Mouse (Mus musculus): ENCODE data around the gene Usp7. TPM values are rescaled to one million over a fixed set of nuclear protein-coding genes. Genes with fewer than 3 reads are reported as not detected.

The Usp7 gene
- polyA plus RNA-seq, 1 experiment from 2014 or later: 43.3 TPM

DNA sequence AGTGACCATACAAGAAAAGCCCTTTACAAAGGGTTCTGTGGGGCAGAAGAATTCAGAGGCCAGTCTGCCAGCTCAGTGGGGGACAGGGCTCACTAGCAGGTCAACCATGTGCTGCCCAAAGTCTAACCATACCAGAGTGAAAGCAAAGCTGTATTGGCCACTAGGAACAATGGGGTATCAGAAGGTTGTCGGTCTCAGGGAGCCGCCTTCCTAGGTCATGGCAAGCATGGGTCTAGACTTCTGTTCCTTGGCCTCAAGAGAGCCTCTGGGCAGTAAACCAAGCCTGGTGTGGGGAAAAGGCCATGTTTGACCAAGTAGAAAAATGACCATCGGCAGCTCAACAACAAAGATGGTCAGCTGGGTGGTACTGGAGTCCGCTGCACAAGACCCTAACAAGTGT lies 133.3 kb downstream of the Usp7 start:
- Histone ChIP-seq H3K27ac (ENCODE audit: low read depth, low read length) (no peak overlapping the region), H3K27me3 (replicated peaks; ENCODE audit: control insufficient read depth, insufficient read depth, low read length) (no peaks in the 10 kb centered on the region), H3K36me3 (ENCODE audit: control insufficient read depth, insufficient read depth, low read length) (peaks cover 21% of the 10 kb centered on the region), H3K4me3 (ENCODE audit: low read depth, low read length) (no peak overlapping the region), H3K9me3 (ENCODE audit: control insufficient read depth, low read length) (no peaks in the 10 kb centered on the region), H3K4me2 (no peak overlapping the region), H3K9ac (ENCODE audit: low read depth, low read length) (no peak overlapping the region), H3K4me1 (replicated peaks; ENCODE audit: control insufficient read depth, insufficient read depth, low read length) (no peaks in the 10 kb centered on the region; the same call in none of the 2 replicates)
- DNase-seq (ENCODE audit: low spot score) (no peak), ATAC-seq (replicated peaks; ENCODE audit: low FRiP score) (no peak)
- 90% methylated on average over 4 of the region's 4 CpGs for WGBS

DNA sequence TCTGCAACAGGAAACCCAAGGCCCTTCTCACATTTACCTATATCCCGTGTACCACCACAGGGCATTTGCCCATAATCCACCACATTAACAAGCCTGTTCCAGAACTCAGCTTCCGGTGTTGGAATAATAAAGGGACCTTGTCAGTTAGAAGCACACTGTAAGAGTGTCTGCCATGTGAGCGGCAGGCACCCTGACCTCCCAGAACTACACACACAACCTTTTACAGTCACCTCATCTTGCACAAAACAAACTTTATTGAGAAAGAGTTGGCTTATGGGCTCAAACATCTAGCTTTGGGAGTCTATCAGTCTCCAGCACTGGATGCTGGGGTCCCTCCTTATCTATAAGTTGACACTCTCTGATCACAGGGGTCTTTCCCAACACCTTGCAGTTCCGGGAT lies 133.8 kb downstream of the Usp7 start:
- H3K4me2 ChIP-seq: no peak overlapping the region
- 82% methylated on average over 4 of the region's 4 CpGs for WGBS
- no peaks in the 10 kb centered on the region; the same call in none of the 2 replicates for H3K4me1 ChIP-seq (replicated peaks; ENCODE audit: control insufficient read depth, insufficient read depth, low read length)
- no peak overlapping the region for H3K9ac ChIP-seq (ENCODE audit: low read depth, low read length)
- DNase-seq (ENCODE audit: low spot score) (no peak), ATAC-seq (replicated peaks; ENCODE audit: low FRiP score) (no peak)
- no peaks in the 10 kb centered on the region for H3K9me3 ChIP-seq (ENCODE audit: control insufficient read depth, low read length)
- no peaks in the 10 kb centered on the region for H3K27me3 ChIP-seq (replicated peaks; ENCODE audit: control insufficient read depth, insufficient read depth, low read length)
- peaks cover 19% of the 10 kb centered on the region for H3K36me3 ChIP-seq (ENCODE audit: control insufficient read depth, insufficient read depth, low read length)
- H3K4me3 ChIP-seq (ENCODE audit: low read depth, low read length): no peak overlapping the region
- H3K27ac ChIP-seq (ENCODE audit: low read depth, low read length): no peak overlapping the region

DNA sequence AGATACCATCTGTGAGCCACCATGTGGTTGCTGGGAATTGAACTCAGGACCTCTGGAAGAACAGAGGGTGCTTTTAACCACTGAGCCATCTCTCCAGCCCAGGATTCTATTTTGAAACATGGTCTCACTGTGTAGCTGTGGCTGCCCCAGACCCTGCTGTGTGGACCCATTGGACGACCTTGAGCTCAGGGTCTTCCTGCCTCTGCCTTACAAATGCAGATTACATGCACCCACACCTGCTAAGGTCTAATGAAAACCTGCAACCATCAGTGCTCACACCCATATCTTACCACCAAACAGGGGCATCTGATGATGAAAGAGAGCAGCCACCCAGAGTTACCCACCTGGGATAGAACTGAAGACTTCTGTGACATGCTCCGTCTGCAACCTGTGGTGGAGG lies 135.9 kb downstream of the Usp7 start:
- ATAC-seq (replicated peaks; ENCODE audit: low FRiP score): no peak

DNA sequence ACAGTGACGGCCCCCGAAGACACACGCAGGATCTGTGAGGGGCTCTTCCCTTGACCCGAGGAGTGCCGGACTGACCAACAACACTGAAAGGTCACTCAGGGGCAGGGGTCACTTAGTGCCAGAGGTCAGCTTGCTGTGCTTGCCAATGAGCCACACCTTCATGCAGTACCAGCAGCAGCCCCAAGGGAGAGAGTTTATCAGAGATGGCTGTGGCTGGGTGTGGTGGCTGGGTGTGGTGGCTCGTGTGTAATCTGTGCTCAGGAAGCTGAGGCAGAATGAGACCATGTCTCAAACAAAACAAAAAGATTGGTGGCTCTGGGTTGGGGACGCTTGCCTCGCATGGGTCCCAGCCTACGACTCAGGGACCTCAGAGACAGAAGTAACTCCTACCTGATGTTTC lies 136.5 kb downstream of the Usp7 start:
- no peak for DNase-seq (ENCODE audit: low spot score)
- peak; percentile 29; the same call in 1 of the 2 replicates for ATAC-seq (replicated peaks; ENCODE audit: low FRiP score)
- H3K27ac ChIP-seq (ENCODE audit: low read depth, low read length): no peak overlapping the region
- H3K36me3 ChIP-seq (ENCODE audit: control insufficient read depth, insufficient read depth, low read length): peaks cover 33% of the 10 kb centered on the region
- no peaks in the 10 kb centered on the region for H3K9me3 ChIP-seq (ENCODE audit: control insufficient read depth, low read length)
- H3K4me1 ChIP-seq (replicated peaks; ENCODE audit: control insufficient read depth, insufficient read depth, low read length): no peaks in the 10 kb centered on the region; the same call in none of the 2 replicates
- no peak overlapping the region for H3K9ac ChIP-seq (ENCODE audit: low read depth, low read length)
- H3K4me3 ChIP-seq (ENCODE audit: low read depth, low read length): no peak overlapping the region
- 74% methylated on average over 9 of the region's 9 CpGs for WGBS
- no peaks in the 10 kb centered on the region for H3K27me3 ChIP-seq (replicated peaks; ENCODE audit: control insufficient read depth, insufficient read depth, low read length)
- H3K4me2 ChIP-seq: no peak overlapping the region

More for the DNA sequence above, 135.9 kb downstream of the Usp7 start:
- H3K36me3 ChIP-seq (ENCODE audit: control insufficient read depth, insufficient read depth, low read length): peaks cover 32% of the 10 kb centered on the region
- no peak overlapping the region for H3K27ac ChIP-seq (ENCODE audit: low read depth, low read length)
- no peak overlapping the region for H3K9ac ChIP-seq (ENCODE audit: low read depth, low read length)
- H3K9me3 ChIP-seq (ENCODE audit: control insufficient read depth, low read length): no peaks in the 10 kb centered on the region
- no peak for DNase-seq (ENCODE audit: low spot score)
- no peaks in the 10 kb centered on the region; the same call in none of the 2 replicates for H3K4me1 ChIP-seq (replicated peaks; ENCODE audit: control insufficient read depth, insufficient read depth, low read length)
- no peaks in the 10 kb centered on the region for H3K27me3 ChIP-seq (replicated peaks; ENCODE audit: control insufficient read depth, insufficient read depth, low read length)
- 61% methylated on average over 2 of the region's 2 CpGs for WGBS
- no peak overlapping the region for H3K4me3 ChIP-seq (ENCODE audit: low read depth, low read length)
- no peak overlapping the region for H3K4me2 ChIP-seq

DNA sequence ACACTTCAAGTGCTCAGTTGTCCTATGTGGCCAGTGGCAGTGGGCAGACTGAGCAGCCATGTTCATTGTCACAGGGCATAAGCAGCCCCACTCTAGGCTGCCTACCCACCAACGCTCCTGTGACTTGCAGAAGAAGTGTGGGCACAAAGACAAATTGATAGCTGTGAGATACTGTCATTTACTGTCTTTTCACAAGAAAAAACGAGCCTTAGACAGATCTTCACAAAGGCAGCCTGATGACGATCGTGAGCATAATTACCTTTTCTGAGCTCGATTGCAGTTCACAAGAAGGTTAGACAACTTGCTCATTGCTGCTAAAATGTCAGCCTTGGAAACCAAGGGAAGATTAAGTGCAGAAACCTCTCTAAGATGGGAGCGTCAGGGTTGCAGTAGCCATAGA lies 137.0 kb downstream of the Usp7 start:
- no peak for DNase-seq (ENCODE audit: low spot score)
- Histone ChIP-seq H3K27me3 (replicated peaks; ENCODE audit: control insufficient read depth, insufficient read depth, low read length) (no peaks in the 10 kb centered on the region), H3K9me3 (ENCODE audit: control insufficient read depth, low read length) (no peaks in the 10 kb centered on the region), H3K4me2 (no peak overlapping the region), H3K27ac (ENCODE audit: low read depth, low read length) (no peak overlapping the region), H3K36me3 (ENCODE audit: control insufficient read depth, insufficient read depth, low read length) (peaks cover 33% of the 10 kb centered on the region), H3K4me1 (replicated peaks; ENCODE audit: control insufficient read depth, insufficient read depth, low read length) (no peaks in the 10 kb centered on the region; the same call in none of the 2 replicates), H3K9ac (ENCODE audit: low read depth, low read length) (no peak overlapping the region), H3K4me3 (ENCODE audit: low read depth, low read length) (no peak overlapping the region)
- WGBS: 86% methylated on average over 6 of the region's 6 CpGs
- no peak for ATAC-seq (replicated peaks; ENCODE audit: low FRiP score)

DNA sequence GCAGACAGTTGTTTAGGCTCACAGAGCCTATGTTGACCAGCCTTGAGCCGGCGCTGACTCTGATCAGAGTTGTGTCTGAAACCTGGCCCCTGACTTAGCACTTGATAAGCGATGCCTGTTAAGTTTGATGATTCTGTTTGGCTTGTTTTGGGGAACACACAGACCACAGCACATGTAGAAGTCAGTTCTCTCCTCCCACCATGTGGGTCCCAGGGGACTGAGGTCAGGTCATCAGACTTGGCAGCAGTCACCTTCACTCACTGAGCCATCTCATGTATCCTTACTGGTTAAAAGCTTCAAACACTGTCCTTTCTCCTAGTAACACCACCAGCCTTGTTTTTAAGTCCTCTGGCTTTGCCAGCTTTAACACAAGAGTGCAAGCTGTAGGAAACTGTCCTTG lies 142.1 kb downstream of the Usp7 start:
- Histone ChIP-seq H3K4me3 (ENCODE audit: low read depth, low read length) (no peak overlapping the region), H3K4me1 (replicated peaks; ENCODE audit: control insufficient read depth, insufficient read depth, low read length) (no peaks in the 10 kb centered on the region; the same call in none of the 2 replicates), H3K4me2 (no peak overlapping the region), H3K9me3 (ENCODE audit: control insufficient read depth, low read length) (no peaks in the 10 kb centered on the region), H3K27ac (ENCODE audit: low read depth, low read length) (no peak overlapping the region), H3K36me3 (ENCODE audit: control insufficient read depth, insufficient read depth, low read length) (peaks cover 44% of the 10 kb centered on the region), H3K9ac (ENCODE audit: low read depth, low read length) (no peak overlapping the region), H3K27me3 (replicated peaks; ENCODE audit: control insufficient read depth, insufficient read depth, low read length) (no peaks in the 10 kb centered on the region)
- DNase-seq (ENCODE audit: low spot score) (no peak), ATAC-seq (replicated peaks; ENCODE audit: low FRiP score) (no peak)
- WGBS: 89% methylated on average over 3 of the region's 3 CpGs

DNA sequence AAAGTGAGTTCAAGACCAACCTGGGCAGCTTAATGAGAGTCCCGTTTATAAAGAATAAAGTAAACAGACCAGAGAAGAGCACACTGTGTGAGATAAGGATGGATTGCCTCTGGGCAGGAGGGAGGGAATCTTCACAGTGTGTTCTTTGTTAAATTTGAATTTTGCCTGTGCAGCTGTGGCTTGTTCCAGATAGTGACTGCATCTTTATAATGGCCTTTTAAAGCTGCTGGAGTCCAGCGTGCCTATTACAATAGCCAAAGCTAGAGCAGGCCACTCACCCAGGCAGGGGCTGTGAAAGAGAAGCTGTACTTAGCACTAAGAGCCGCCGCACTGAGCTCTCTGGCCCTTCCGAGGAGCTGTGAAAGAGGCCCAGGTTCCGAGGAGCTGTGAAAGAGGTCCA lies 146.6 kb downstream of the Usp7 start:
- WGBS: 87% methylated on average over 6 of the region's 6 CpGs
- no peak for ATAC-seq (replicated peaks; ENCODE audit: low FRiP score)
- peaks cover 35% of the 10 kb centered on the region for H3K36me3 ChIP-seq (ENCODE audit: control insufficient read depth, insufficient read depth, low read length)

DNA sequence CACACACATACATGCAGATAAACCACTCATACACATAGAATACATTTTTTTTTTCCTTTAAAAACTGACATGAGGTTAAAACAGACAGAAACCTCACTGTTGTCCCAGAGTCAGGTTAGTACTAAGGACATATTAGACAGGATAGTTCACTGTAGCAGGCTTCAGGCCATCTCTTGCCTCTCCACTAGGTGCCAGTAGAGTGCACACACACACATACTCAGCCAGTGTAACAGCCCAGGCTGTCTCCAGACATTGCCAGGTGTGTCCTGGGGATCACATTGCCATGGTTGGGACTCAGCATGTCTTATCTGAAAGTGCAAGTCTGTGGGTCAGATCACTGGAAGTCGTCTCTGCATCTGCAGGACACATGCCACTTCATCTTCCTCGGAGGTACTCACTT lies 148.3 kb downstream of the Usp7 start:
- Histone ChIP-seq H3K9me3 (ENCODE audit: control insufficient read depth, low read length) (no peaks in the 10 kb centered on the region), H3K27ac (ENCODE audit: low read depth, low read length) (no peak overlapping the region), H3K4me1 (replicated peaks; ENCODE audit: control insufficient read depth, insufficient read depth, low read length) (peaks cover 8% of the 10 kb centered on the region), H3K4me3 (ENCODE audit: low read depth, low read length) (no peak overlapping the region), H3K36me3 (ENCODE audit: control insufficient read depth, insufficient read depth, low read length) (peaks cover 33% of the 10 kb centered on the region), H3K4me2 (no peak overlapping the region), H3K9ac (ENCODE audit: low read depth, low read length) (no peak overlapping the region), H3K27me3 (replicated peaks; ENCODE audit: control insufficient read depth, insufficient read depth, low read length) (no peaks in the 10 kb centered on the region)
- ATAC-seq (replicated peaks; ENCODE audit: low FRiP score) (peak; percentile 74), DNase-seq (ENCODE audit: low spot score) (no peak)
- WGBS: 63% methylated on average over 2 of the region's 2 CpGs

More for the DNA sequence above, 146.6 kb downstream of the Usp7 start:
- Histone ChIP-seq H3K4me1 (replicated peaks; ENCODE audit: control insufficient read depth, insufficient read depth, low read length) (no peaks in the 10 kb centered on the region), H3K27ac (ENCODE audit: low read depth, low read length) (no peak overlapping the region), H3K9ac (ENCODE audit: low read depth, low read length) (no peak overlapping the region), H3K4me3 (ENCODE audit: low read depth, low read length) (no peak overlapping the region), H3K27me3 (replicated peaks; ENCODE audit: control insufficient read depth, insufficient read depth, low read length) (no peaks in the 10 kb centered on the region), H3K9me3 (ENCODE audit: control insufficient read depth, low read length) (no peaks in the 10 kb centered on the region), H3K4me2 (no peak overlapping the region)
- no peak for DNase-seq (ENCODE audit: low spot score)
